Mouse (Mus musculus) heart, adult 2 months (tissue): ENCODE data around the gene Pask.

Experiments
- CTCF ChIP-seq: fragments of 200-600 bp; IDR thresholded peaks from 2 replicates; pipeline ENCODE4 v1.8.1; 2022; ENCODE audit warnings: antibody characterized with exemption, mild to moderate bottlenecking, moderate library complexity
- POLR2A ChIP-seq: fragments of 200-500 bp; IDR thresholded peaks from 2 replicates; pipeline ENCODE4 v1.6.1; 2011; ENCODE audit warnings: mild to moderate bottlenecking, low read depth, low read length, control low read depth; ENCODE audit not compliant: insufficient read depth

- no peak for TF ChIP-seq POLR2A
- TF ChIP-seq CTCF, result no peak
These were observed 52.3 kb downstream of the Pask start for GRCm38 (mm10) chr1:93290956-93291355.
